Comparison of ENCODE assay signal across 9 mouse cellular contexts in the genomic region with DNA sequence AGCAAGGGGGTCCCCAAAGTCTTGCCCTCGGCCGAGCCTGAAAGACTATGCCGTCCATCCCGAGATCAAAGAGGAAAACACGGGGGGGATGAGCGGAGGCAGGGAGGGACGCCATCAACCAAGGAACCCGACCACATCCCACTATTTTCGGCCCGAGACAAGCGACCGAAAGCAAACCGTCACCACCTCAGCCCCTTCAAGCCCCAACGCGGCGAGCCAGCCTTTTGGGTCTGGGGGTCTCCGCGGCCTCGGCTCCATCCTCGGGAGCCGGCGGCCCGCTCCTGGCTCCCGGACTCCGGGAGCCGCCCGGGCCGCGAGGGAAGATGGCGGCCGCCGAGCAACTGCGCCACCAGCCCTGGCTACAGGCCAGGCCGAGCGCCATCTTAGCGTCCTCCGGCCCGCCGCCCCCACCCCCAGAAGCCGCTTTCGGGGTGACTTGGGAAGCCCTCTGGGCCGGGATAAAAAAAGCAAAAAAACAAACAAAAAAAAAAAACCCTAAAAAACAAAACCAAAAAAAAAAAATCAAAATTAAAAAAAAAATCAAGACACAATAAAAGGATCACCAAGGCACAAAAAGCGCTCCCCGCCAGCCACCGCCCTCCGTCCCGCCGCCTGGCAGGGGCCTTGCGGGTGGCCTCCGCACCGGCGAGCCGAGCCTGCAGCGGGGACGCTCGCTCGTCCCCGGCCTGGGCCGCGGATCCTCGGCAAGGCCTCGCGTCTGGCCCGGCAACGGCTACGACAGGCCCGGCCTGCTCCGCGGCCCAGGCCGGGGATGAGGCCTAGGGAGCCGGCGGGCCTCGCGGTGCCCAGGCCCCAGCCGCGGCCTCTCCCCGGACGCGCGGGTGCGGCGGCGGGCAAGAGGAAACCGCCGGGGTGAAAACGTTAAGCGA. TPM values are rescaled to one million over a fixed set of nuclear protein-coding genes. Genes with fewer than 3 reads are reported as not detected.
DNase-seq lines count a peak whose midpoint lies in the region; ATAC-seq lines count a peak whose summit lies in the region.
"Had no signal": no experiment of that assay in that cellular context is flagged by ENCODE, and none has a peak within 500 bp of the region (broad histone marks: within the 10 kb centered on the region; RNA-seq: fewer than 3 reads in every experiment).

No protein-coding gene starts in this region.

- peak overlapping the region; percentile 95 for H3K4me3 ChIP-seq in hindbrain, embryonic 15.5 days

- H3K27ac ChIP-seq in hindbrain, embryonic 15.5 days (replicated peaks): peak overlapping the region; percentile 100

- WGBS in hindbrain, embryonic 15.5 days: under 1% methylated on average over 76 of the region's 87 CpGs

- peak overlapping the region; percentile 74 for H3K4me2 ChIP-seq in hindbrain, embryonic 15.5 days

- no peaks in the 10 kb centered on the region for H3K36me3 ChIP-seq in hindbrain, embryonic 15.5 days

- H3K9ac ChIP-seq in hindbrain, embryonic 15.5 days: peak overlapping the region; percentile 100

- DNase-seq in NIH3T3 (ENCODE audit: low read depth): peak; percentile 96
- peak; percentile 96 for DNase-seq in cerebellum, postnatal 10 days
- peak; percentile 67 to 78 for DNase-seq in frontal cortex, postnatal 36 days (ENCODE audit: low spot score in 2 of 2)
- peak; percentile 57 to 59 for DNase-seq in left cerebral cortex, adult 8-10 months (ENCODE audit: low spot score in 2 of 2)
- DNase-seq in right cerebral cortex, adult 2 months (ENCODE audit: low spot score in 2 of 2): peak; percentile 64 to 77
- peak; percentile 56 for DNase-seq in urinary bladder, postnatal 10 days (ENCODE audit: low spot score)

- H3K9me3 ChIP-seq in hindbrain, embryonic 15.5 days: no peaks in the 10 kb centered on the region

- no peaks in the 10 kb centered on the region for H3K27me3 ChIP-seq in hindbrain, embryonic 15.5 days

- H3K4me1 ChIP-seq in hindbrain, embryonic 15.5 days (replicated peaks): peaks cover 42% of the 10 kb centered on the region

- ATAC-seq in hindbrain, embryonic 15.5 days (ENCODE audit: low FRiP score, low read depth): peak; percentile 19
- peak; percentile 63 for ATAC-seq in megakaryocyte, adult 5-6 weeks (ENCODE audit: poor library complexity, severe bottlenecking)

RNA-seq across cellular contexts. Expression of a gene that starts 1.6 kb away (rescaled TPM):
- polyA plus RNA-seq in hindbrain, embryonic 15.5 days (2015; fragmentation: Nextera tagmentation; extraction: Ambion mirVana): 7.7 and 10.3 TPM in 2 replicates
- total RNA-seq in left cerebral cortex, adult 8-10 months (2022): 10 to 100 TPM; 54.4 to 63.1 (median 59.4) TPM
- total RNA-seq in megakaryocyte, adult 5-6 weeks (2015): 25.2 and 32.4 TPM in 2 replicates
- 20.3 and 21.1 TPM in 2 replicates for total RNA-seq in megakaryocyte, adult 5-6 weeks (2017)

RNA-seq across cellular contexts. Expression of a gene that starts 33.8 kb away (rescaled TPM):
- 57.5 and 60.8 TPM in 2 replicates for polyA plus RNA-seq in hindbrain, embryonic 15.5 days (2015; fragmentation: Nextera tagmentation; extraction: Ambion mirVana)
- 10 to 100 TPM; 26.1 to 38.4 (median 32.5) TPM for total RNA-seq in left cerebral cortex, adult 8-10 months (2022)
- 8.6 and 13.5 TPM in 2 replicates for total RNA-seq in megakaryocyte, adult 5-6 weeks (2015)
- 10.8 and 13.3 TPM in 2 replicates for total RNA-seq in megakaryocyte, adult 5-6 weeks (2017)

RNA-seq across cellular contexts. Expression of a gene that starts 53.5 kb away (rescaled TPM):
- 0.05 TPM in 1 of 2 replicates, not detected in the other for polyA plus RNA-seq in hindbrain, embryonic 15.5 days (2015; fragmentation: Nextera tagmentation; extraction: Ambion mirVana)
- total RNA-seq in left cerebral cortex, adult 8-10 months (2022): under 1 TPM in 1 of 4 experiments, not detected in 3; 0.13 TPM
- not detected in 2 replicates for total RNA-seq in megakaryocyte, adult 5-6 weeks (2015)
- not detected in 2 replicates for total RNA-seq in megakaryocyte, adult 5-6 weeks (2017)
- polyA plus RNA-seq: large intestine, adult 2 months had no signal

Comparison
In these comparisons a context has a peak if more than half of its experiments do, and no peak if none do; other contexts are left out.
1. Peak in every context shown above with its lines: DNase-seq, ATAC-seq, H3K4me3 ChIP-seq and H3K27ac ChIP-seq.